Mouse (Mus musculus) testis, adult 2 months (tissue): ENCODE results near the gene Vav2. TPM values are rescaled to one million over a fixed set of nuclear protein-coding genes. Genes with fewer than 3 reads are reported as not detected.

ENCODE experiments used
- H3K27ac ChIP-seq: fragments of 200-500 bp; 2 replicates; pipeline ENCODE4 v1.5.1; 2012; ENCODE audit warnings: low read depth, low read length; ENCODE audit not compliant: control insufficient read depth, insufficient read depth
- H3K27me3 ChIP-seq: fragments of 200-500 bp; 2 replicates; pipeline ENCODE4 v1.6.1; 2012; ENCODE audit warnings: mild to moderate bottlenecking, low read length, moderate library complexity; ENCODE audit not compliant: control insufficient read depth, insufficient read depth
- H3K36me3 ChIP-seq: fragments of 200-500 bp; 2 replicates; pipeline ENCODE4 v1.6.1; 2012; ENCODE audit warnings: mild to moderate bottlenecking, low read length; ENCODE audit not compliant: control insufficient read depth, insufficient read depth
- H3K4me1 ChIP-seq: fragments of 200-500 bp; 2 replicates; pipeline ENCODE4 v1.6.1; 2012; ENCODE audit warnings: low read length; ENCODE audit not compliant: control insufficient read depth, insufficient read depth
- H3K4me3 ChIP-seq: fragments of 200-500 bp; 2 replicates; pipeline ENCODE4 v1.5.1; 2012; ENCODE audit warnings: low read depth, mild to moderate bottlenecking, low read length, moderate library complexity, mixed read lengths; ENCODE audit not compliant: control insufficient read depth
- CTCF ChIP-seq: fragments of 200-500 bp; IDR thresholded peaks from 2 replicates; pipeline ENCODE4 v1.5.1; 2012; ENCODE audit warnings: low read depth, mild to moderate bottlenecking, inconsistent platforms, low read length, moderate library complexity; ENCODE audit not compliant: control insufficient read depth, insufficient read depth, insufficient replicate concordance
- POLR2A ChIP-seq: fragments of 200-500 bp; IDR thresholded peaks from 2 replicates; pipeline ENCODE4 v1.6.1; 2012; ENCODE audit warnings: low read depth, mild to moderate bottlenecking, inconsistent platforms, low read length, moderate library complexity; ENCODE audit not compliant: control insufficient read depth
- polyA plus RNA-seq: library from polyadenylated mRNA; depleted of rRNA; stranded (reverse); fragments of >200 nt; gene quantifications from 2 replicates; pipeline ENCODE4 v1.2.3, GENCODE M21; 2012

Vav2 gene
- polyA plus RNA-seq, 1 experiment, result 35.7 TPM

GRCm38 (mm10) chr2:27441767-27442707, 15.2 kb upstream of the Vav2 start, which contains the start of gene Brd3os:
TSS of gene Brd3os (plus strand) at chr2:27442324.
- no peaks in the 10 kb centered on the region for H3K27me3 ChIP-seq
- H3K27ac ChIP-seq, result peak within 1 kb of the TSS; percentile 71

GRCm38 (mm10) chr2:27438281-27438680, 11.4 kb upstream of the Vav2 start:
- Histone ChIP-seq H3K36me3 (no peaks in the 10 kb centered on the region), H3K4me3 (no peak overlapping the region), H3K27me3 (no peaks in the 10 kb centered on the region), H3K4me1 (peaks cover 20% of the 10 kb centered on the region), H3K27ac (no peak overlapping the region)
- TF ChIP-seq POLR2A, result no peak
- TF ChIP-seq CTCF, result no peak

More at GRCm38 (mm10) chr2:27441767-27442707, 15.2 kb upstream of the Vav2 start, which contains the start of gene Brd3os:
- H3K4me1 ChIP-seq, result peaks cover 21% of the 10 kb centered on the region
- peak within 1 kb of the TSS; percentile 90 for H3K4me3 ChIP-seq
- TF ChIP-seq POLR2A (peak; percentile 58), CTCF (no peak)
- no peaks in the 10 kb centered on the region for H3K36me3 ChIP-seq

GRCm38 (mm10) chr2:27437876-27438275, 11.0 kb upstream of the Vav2 start:
- no peak overlapping the region for H3K27ac ChIP-seq
- H3K4me1 ChIP-seq, result peaks cover 16% of the 10 kb centered on the region
- H3K36me3 ChIP-seq, result no peaks in the 10 kb centered on the region
- H3K27me3 ChIP-seq, result no peaks in the 10 kb centered on the region
- H3K4me3 ChIP-seq, result no peak overlapping the region
- TF ChIP-seq CTCF (no peak), POLR2A (no peak)

- no peak overlapping the region for H3K4me3 ChIP-seq
- no peaks in the 10 kb centered on the region for H3K27me3 ChIP-seq
- peaks cover 3% of the 10 kb centered on the region for H3K4me1 ChIP-seq
- no peak overlapping the region for H3K27ac ChIP-seq
- no peaks in the 10 kb centered on the region for H3K36me3 ChIP-seq
- TF ChIP-seq CTCF, result no peak
- no peak for TF ChIP-seq POLR2A
Measured at GRCm38 (mm10) chr2:27432599-27432998, 5.8 kb upstream of the Vav2 start.

- H3K27me3 ChIP-seq, result no peaks in the 10 kb centered on the region
- H3K4me3 ChIP-seq, result no peak overlapping the region
- H3K4me1 ChIP-seq, result peaks cover 13% of the 10 kb centered on the region
- H3K27ac ChIP-seq, result no peak overlapping the region
- no peaks in the 10 kb centered on the region for H3K36me3 ChIP-seq
- TF ChIP-seq POLR2A (no peak), CTCF (no peak)
Measured at GRCm38 (mm10) chr2:27430621-27431020, 3.8 kb upstream of the Vav2 start.

- Histone ChIP-seq H3K4me1 (peaks cover 25% of the 10 kb centered on the region), H3K27ac (no peak overlapping the region), H3K4me3 (no peak overlapping the region), H3K27me3 (no peaks in the 10 kb centered on the region), H3K36me3 (no peaks in the 10 kb centered on the region)
- TF ChIP-seq CTCF (peak; percentile 96), POLR2A (no peak)
Measured at GRCm38 (mm10) chr2:27428071-27428470, 1.2 kb upstream of the Vav2 start.

GRCm38 (mm10) chr2:27426406-27426854, 403 bp downstream of the Vav2 start:
- Histone ChIP-seq H3K36me3 (no peaks in the 10 kb centered on the region), H3K27me3 (no peaks in the 10 kb centered on the region), H3K4me1 (peaks cover 27% of the 10 kb centered on the region), H3K4me3 (peak overlapping the region; percentile 85), H3K27ac (peak overlapping the region; percentile 34; the same call in 1 of the 2 replicates)
- no peak for TF ChIP-seq POLR2A
- TF ChIP-seq CTCF, result no peak
